Mouse (Mus musculus) heart, embryonic 14.5 days (tissue): ENCODE measurements around the gene Cstf2t. TPM values are rescaled to one million over a fixed set of nuclear protein-coding genes. Genes with fewer than 3 reads are reported as not detected.

ENCODE experiments used
- ATAC-seq: fragments of 200-750 bp; cut with Nextera tagmentation; 2 replicates; pipeline ENCODE4 v1.8.0; 2017; ENCODE audit warnings: low read depth, moderate TSS enrichment; ENCODE audit not compliant: insufficient number of reproducible peaks, insufficient read depth, low FRiP score
- H3K27ac ChIP-seq, 2 experiments: fragments of 200-500 bp in 1 of 2; fragments of 300-500 bp in 1 of 2; sonication (generic) in 1 of 2; replicated peaks in 1 of 2; 2 replicates each; pipeline ENCODE4 v1.5.1; 2012 to 2014; ENCODE audit warnings: low read depth in 2 of 2, low read length in 2 of 2, control low read depth in 1 of 2, mild to moderate bottlenecking in 1 of 2, mixed read lengths in 1 of 2; ENCODE audit not compliant: control insufficient read depth in 1 of 2, insufficient read depth in 1 of 2
- H3K27me3 ChIP-seq: fragments of 300-500 bp; sonication (generic); 2 replicates; pipeline ENCODE4 v1.6.1; 2014; ENCODE audit warnings: mild to moderate bottlenecking, low read length, control low read depth; ENCODE audit not compliant: control insufficient read depth, insufficient read depth
- H3K36me3 ChIP-seq: fragments of 300-500 bp; sonication (generic); 2 replicates; pipeline ENCODE4 v1.6.1; 2014; ENCODE audit warnings: mild to moderate bottlenecking, control low read depth, low read length, mixed read lengths; ENCODE audit not compliant: control insufficient read depth, insufficient read depth
- H3K4me1 ChIP-seq, 2 experiments: fragments of 200-500 bp in 1 of 2; fragments of 300-500 bp in 1 of 2; sonication (generic) in 1 of 2; 2 replicates each; pipeline ENCODE4 v1.6.1; 2012 to 2014; ENCODE audit warnings: low read length in 2 of 2, control low read depth in 1 of 2, mixed read lengths in 1 of 2; ENCODE audit not compliant: control insufficient read depth in 2 of 2, insufficient read depth in 2 of 2
- H3K4me2 ChIP-seq: fragments of 300-500 bp; sonication (generic); 2 replicates; pipeline ENCODE4 v1.6.1; 2014; ENCODE audit warnings: mild to moderate bottlenecking, low read length
- H3K4me3 ChIP-seq, 2 experiments: fragments of 200-500 bp in 1 of 2; fragments of 300-500 bp in 1 of 2; sonication (generic) in 1 of 2; 2 replicates each; pipeline ENCODE4 v1.5.1; 2012 to 2014; ENCODE audit warnings: low read length in 2 of 2, mild to moderate bottlenecking in 2 of 2, control low read depth in 1 of 2, low read depth in 1 of 2, moderate library complexity in 1 of 2; ENCODE audit not compliant: control insufficient read depth in 1 of 2, insufficient read depth in 1 of 2
- H3K9ac ChIP-seq: fragments of 300-500 bp; sonication (generic); 2 replicates; pipeline ENCODE4 v1.6.1; 2014; ENCODE audit warnings: mild to moderate bottlenecking, low read length
- H3K9me3 ChIP-seq: fragments of 300-500 bp; sonication (generic); 2 replicates; pipeline ENCODE4 v1.6.1; 2016; ENCODE audit warnings: low read length, control low read depth; ENCODE audit not compliant: control insufficient read depth
- WGBS: fragments of 180-500 bp; shearing (Covaris S2); extraction: QIAGEN DNeasy Blood & Tissue Kit; methylation state at CpG from one replicate; pipeline ENCODE4 v1.1.7; 2014; 5-methylcytosine and 5-hydroxymethylcytosine counted together
- polyA plus RNA-seq: library from polyadenylated mRNA; unstranded; fragments of >200 nt; fragmentation: Nextera tagmentation; extraction: Ambion mirVana; gene quantifications from 2 replicates; pipeline ENCODE4 v1.2.1, GENCODE M21; 2014

Gene Cstf2t
- polyA plus RNA-seq, 1 experiment from 2014 or later = 30.5 TPM

DNA sequence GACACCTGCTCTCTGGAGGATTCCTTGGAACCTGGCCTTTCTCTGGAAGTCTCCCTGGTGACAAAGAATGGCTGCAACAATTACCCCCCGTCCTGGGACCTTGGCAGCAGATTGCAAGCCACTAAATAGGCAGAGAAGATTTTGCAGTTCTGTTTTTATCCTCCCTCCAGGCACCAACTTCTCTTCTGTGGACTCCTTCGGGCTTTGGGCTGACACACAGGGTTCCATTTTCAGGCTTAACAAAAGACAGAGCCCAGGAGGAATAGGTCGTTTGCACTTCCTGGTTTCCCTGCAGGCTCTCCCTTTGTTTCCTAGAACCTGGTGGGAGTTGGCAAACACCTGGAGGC is 7.9 kb upstream of the Cstf2t start:
- Histone ChIP-seq H3K9ac (peak overlapping the region; percentile 66), H3K4me1 (peaks cover 5 to 9% of the 10 kb centered on the region in 2 experiments; a peak in 2 of 4 replicates), H3K9me3 (no peaks in the 10 kb centered on the region), H3K36me3 (no peaks in the 10 kb centered on the region), H3K27me3 (no peaks in the 10 kb centered on the region), H3K4me2 (peak overlapping the region; percentile 52), H3K4me3 (peak overlapping the region; percentile 21 to 26), H3K27ac (peak overlapping the region; percentile 43 to 56; a peak in 3 of 4 replicates)
- no peak for ATAC-seq
- WGBS = 10% methylated on average over 3 of the region's 3 CpGs

DNA sequence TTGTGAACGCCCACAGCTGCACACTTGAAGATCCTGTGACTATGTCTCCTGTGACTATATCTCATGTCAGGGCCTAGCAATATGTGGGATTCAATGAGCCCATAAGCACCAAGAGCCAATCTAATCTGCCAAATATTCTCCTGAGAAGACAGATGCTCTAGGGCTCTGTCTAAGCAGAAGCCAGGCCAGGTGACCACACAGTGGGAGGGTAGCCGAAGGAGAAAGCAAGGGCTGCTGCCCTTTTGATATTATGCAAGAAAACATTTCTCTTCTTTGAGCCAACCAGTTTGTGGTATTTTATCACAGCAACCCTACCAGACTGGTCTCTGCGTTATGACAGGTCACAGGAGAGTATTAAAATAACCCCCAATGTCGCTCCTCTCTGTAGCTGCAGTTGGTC is 6.5 kb upstream of the Cstf2t start:
- 70% methylated on average over 4 of the region's 4 CpGs for WGBS
- peaks cover 5 to 9% of the 10 kb centered on the region in 2 experiments; a peak in 2 of 4 replicates for H3K4me1 ChIP-seq
- H3K36me3 ChIP-seq = no peaks in the 10 kb centered on the region
- no peak overlapping the region for H3K27ac ChIP-seq
- no peaks in the 10 kb centered on the region for H3K9me3 ChIP-seq
- no peak for ATAC-seq
- H3K4me2 ChIP-seq = no peak overlapping the region
- H3K27me3 ChIP-seq = no peaks in the 10 kb centered on the region
- H3K4me3 ChIP-seq = no peak overlapping the region
- no peak overlapping the region for H3K9ac ChIP-seq

DNA sequence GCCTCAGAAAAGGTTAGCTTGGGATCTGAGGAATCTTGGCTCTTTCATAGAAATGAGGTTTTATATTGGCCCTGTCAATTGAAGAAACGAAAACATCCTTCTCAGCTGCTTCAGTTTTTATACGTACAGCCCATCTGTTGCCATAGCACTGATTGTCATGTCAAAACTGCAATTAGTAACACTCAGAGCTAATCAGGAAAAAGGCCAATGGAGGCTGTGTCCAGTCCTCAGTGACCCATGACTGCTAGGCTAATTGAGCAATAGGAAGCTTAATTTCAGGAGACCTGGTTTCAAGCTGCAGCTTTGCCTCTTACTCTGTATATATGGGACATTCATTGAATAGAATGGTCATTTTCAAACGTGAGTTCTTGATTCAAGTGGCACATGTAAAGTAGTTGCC is 4.4 kb upstream of the Cstf2t start:
- Histone ChIP-seq H3K4me3 (no peak overlapping the region), H3K27me3 (no peaks in the 10 kb centered on the region), H3K27ac (no peak overlapping the region), H3K9ac (no peak overlapping the region), H3K36me3 (no peaks in the 10 kb centered on the region), H3K9me3 (no peaks in the 10 kb centered on the region), H3K4me2 (no peak overlapping the region), H3K4me1 (peaks cover 5 to 9% of the 10 kb centered on the region in 2 experiments; a peak in 2 of 4 replicates)
- ATAC-seq = no peak
- WGBS = 67% methylated on average over 3 of the region's 3 CpGs

DNA sequence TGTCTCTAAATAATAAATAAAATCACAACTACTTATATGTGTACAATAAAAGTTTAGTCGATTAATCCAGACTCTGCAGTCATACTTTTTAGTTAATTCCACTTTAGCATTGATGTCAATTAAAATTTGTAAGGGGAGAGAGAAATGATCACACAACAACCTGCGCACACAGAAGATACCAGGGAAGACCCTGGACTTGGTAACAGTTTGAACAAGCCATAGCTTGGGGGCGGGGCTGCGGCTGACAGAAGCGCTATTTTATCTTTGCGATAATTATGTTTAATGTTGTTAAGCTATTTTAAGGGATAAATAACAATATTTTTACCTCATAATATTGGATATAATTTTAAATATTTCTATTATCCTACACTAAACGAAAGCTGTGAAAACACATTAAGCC is 411 bp upstream of the Cstf2t start:
- Histone ChIP-seq H3K27ac (peak overlapping the region; percentile 60 to 70; a peak in 2 of 4 replicates), H3K4me1 (peaks cover 14 to 21% of the 10 kb centered on the region in 2 experiments), H3K27me3 (no peaks in the 10 kb centered on the region), H3K4me3 (peak overlapping the region; percentile 59 to 69), H3K36me3 (peaks cover 34% of the 10 kb centered on the region), H3K9me3 (no peaks in the 10 kb centered on the region), H3K4me2 (peak overlapping the region; percentile 81), H3K9ac (peak overlapping the region; percentile 73)
- WGBS = 19% methylated on average over 7 of the region's 7 CpGs
- no peak for ATAC-seq

DNA sequence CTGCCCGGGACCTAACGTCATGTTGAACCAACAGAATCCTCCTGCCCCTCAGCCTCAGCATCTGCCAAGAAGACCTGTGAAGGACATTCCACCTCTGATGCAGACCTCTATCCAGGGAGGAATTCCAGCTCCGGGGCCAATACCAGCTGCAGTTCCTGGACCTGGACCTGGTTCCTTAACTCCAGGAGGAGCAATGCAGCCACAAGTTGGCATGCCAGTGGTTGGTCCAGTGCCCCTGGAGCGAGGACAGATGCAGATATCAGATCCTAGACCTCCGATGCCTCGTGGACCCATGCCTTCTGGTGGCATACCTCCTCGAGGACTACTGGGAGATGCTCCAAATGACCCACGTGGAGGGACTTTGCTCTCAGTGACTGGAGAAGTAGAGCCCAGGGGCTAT is 1.1 kb downstream of the Cstf2t start:
- H3K9ac ChIP-seq = peak overlapping the region; percentile 88
- peak overlapping the region; percentile 89 for H3K4me2 ChIP-seq
- H3K4me3 ChIP-seq = peak overlapping the region; percentile 59 to 69
- peaks cover 14 to 21% of the 10 kb centered on the region in 2 experiments for H3K4me1 ChIP-seq
- WGBS = 91% methylated on average over 8 of the region's 8 CpGs
- no peak for ATAC-seq
- no peaks in the 10 kb centered on the region for H3K9me3 ChIP-seq
- peaks cover 38% of the 10 kb centered on the region for H3K36me3 ChIP-seq
- H3K27ac ChIP-seq = no peak overlapping the region
- no peaks in the 10 kb centered on the region for H3K27me3 ChIP-seq

DNA sequence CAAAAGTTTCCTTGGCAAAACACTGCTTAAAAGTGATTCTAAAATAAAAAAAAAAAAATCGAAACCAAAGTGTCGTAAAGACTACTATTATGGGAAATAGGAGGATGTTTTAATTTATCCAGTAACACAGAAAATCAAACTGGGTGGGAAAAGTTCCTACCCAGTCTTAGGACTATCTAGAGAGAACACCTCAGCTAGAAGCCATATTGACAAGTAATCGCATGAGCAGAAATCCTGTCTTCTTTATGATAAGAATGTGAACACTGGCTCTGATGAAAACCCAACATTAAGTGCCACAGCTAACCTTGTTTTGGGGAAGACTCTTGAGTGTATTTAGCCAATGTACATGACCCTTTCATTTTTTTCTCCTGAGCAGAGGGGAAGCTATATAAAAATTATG is 15.2 kb downstream of the Cstf2t start:
- Histone ChIP-seq H3K27me3 (no peaks in the 10 kb centered on the region), H3K9ac (no peak overlapping the region), H3K4me1 (peaks cover 0 to 3% of the 10 kb centered on the region in 2 experiments; a peak in 1 of 4 replicates), H3K4me3 (no peak overlapping the region), H3K27ac (no peak overlapping the region), H3K4me2 (no peak overlapping the region), H3K9me3 (no peaks in the 10 kb centered on the region), H3K36me3 (no peaks in the 10 kb centered on the region)
- no peak for ATAC-seq
- 47% methylated on average over 3 of the region's 3 CpGs for WGBS

DNA sequence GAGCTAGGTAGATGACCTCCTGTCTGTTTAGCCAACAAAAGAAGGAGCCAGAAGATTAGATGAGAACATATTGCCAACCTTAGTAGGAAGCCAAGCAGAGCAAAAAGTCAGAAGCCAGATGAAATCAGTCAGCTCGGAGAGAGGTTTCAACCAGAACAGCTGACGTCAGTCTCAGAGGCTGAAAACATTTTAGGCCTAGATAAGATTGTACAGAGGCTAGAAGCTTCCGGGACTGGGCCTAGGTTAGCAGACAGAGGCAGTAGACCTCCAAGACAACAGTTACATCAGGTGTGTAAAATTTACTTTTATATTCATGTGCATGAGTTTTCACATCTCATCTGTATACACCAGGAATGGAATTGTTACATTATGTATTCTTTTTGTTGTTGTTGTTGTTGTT is 16.7 kb downstream of the Cstf2t start:
- no peak overlapping the region for H3K9ac ChIP-seq
- ATAC-seq = no peak
- H3K27ac ChIP-seq = no peak overlapping the region
- no peaks in the 10 kb centered on the region for H3K27me3 ChIP-seq
- H3K36me3 ChIP-seq = no peaks in the 10 kb centered on the region
- H3K4me1 ChIP-seq = peaks cover 0 to 3% of the 10 kb centered on the region in 2 experiments; a peak in 1 of 4 replicates
- H3K4me3 ChIP-seq = no peak overlapping the region
- 12% methylated on average over 3 of the region's 3 CpGs for WGBS
- H3K9me3 ChIP-seq = no peaks in the 10 kb centered on the region
- no peak overlapping the region for H3K4me2 ChIP-seq

DNA sequence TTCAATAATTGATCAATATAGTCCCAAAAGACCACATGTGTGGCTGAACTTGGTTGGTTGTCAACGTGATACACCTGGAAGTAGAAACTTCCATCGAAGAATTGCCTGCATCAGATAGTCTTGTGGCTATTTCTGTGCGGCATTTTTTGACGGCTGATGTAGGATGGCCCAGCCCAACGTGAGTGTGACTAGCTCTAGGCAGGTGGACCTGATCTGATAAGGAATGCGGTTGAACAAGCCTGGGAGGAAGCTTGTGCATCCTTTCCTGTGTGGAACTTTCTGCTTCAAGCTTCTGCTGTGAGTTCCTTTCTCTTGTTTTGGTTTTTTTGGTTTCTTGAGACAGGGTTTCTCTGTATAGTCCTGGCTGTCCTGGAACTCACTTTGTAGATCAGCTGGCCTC is 22.1 kb downstream of the Cstf2t start:
- no peak for ATAC-seq
- H3K36me3 ChIP-seq = no peaks in the 10 kb centered on the region
- 64% methylated on average over 6 of the region's 6 CpGs for WGBS
- no peak overlapping the region for H3K4me3 ChIP-seq
- H3K4me2 ChIP-seq = no peak overlapping the region
- H3K9me3 ChIP-seq = no peaks in the 10 kb centered on the region
- H3K27me3 ChIP-seq = no peaks in the 10 kb centered on the region
- H3K27ac ChIP-seq = no peak overlapping the region
- H3K4me1 ChIP-seq = peaks cover 4 to 11% of the 10 kb centered on the region in 2 experiments; a peak in 3 of 4 replicates
- H3K9ac ChIP-seq = no peak overlapping the region
